Mouse (Mus musculus) stomach, postnatal 0 days (tissue): ENCODE measurements around the gene Etv1.

Source experiments
- CTCF ChIP-seq: IDR thresholded peaks from 2 replicates; pipeline ENCODE4 v1.5.1; 2016; ENCODE audit warnings: antibody characterized with exemption, low read depth, mild to moderate bottlenecking, moderate library complexity
- EP300 ChIP-seq: optimal IDR thresholded peaks from 2 replicates; pipeline ENCODE3; 2016; ENCODE audit warnings: antibody characterized with exemption

DNA sequence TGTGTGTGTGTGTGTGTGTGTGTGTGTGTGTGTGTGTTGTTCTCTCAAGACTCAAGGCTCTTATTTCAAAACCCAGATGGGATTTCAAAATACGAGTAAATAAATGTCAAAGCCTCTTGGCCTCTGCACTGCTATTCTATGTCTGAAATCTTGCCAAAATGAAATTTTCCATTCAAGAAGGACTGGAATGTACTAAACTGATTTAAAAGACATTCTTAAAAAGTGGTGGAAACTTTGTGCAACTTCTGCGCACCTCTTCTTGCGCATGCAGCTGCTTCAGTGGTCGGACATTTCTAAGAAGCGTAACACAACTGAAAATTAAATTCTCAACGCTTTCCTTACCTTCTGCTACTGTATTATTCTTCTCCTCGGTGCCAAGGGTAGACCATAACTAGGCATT, 1.9 kb upstream of the Etv1 start:
- no peak for TF ChIP-seq EP300
- TF ChIP-seq CTCF = no peak
